Mouse (Mus musculus) cortical plate, adult 2 months (tissue): ENCODE measurements around the gene Calm3.

Experiments used
- CTCF ChIP-seq: fragments of 200-500 bp; IDR thresholded peaks from 2 replicates; pipeline ENCODE4 v1.5.1; 2011; ENCODE audit warnings: mild to moderate bottlenecking, control low read depth, low read length; ENCODE audit not compliant: insufficient read depth; ENCODE audit errors: extremely low read depth
- POLR2A ChIP-seq: fragments of 200-500 bp; IDR thresholded peaks from 2 replicates; pipeline ENCODE4 v1.6.1; 2011; ENCODE audit warnings: mild to moderate bottlenecking, low read length, control low read depth; ENCODE audit not compliant: insufficient read depth; ENCODE audit errors: extremely low read depth

GRCm38 (mm10) chr7:16944808-16945315 lies 20.9 kb upstream of the Calm3 start:
- TF ChIP-seq CTCF (no peak), POLR2A (no peak)
